Mouse (Mus musculus) olfactory bulb, adult 2 months (tissue): Measurements from ENCODE around the gene BC049715. TPM values are rescaled to one million over a fixed set of nuclear protein-coding genes. Genes with fewer than 3 reads are reported as not detected.

Source experiments
- H3K27ac ChIP-seq: fragments of 200-500 bp; 2 replicates; pipeline ENCODE4 v1.5.1; 2012; ENCODE audit warnings: low read depth, low read length; ENCODE audit not compliant: insufficient read depth
- H3K4me1 ChIP-seq: fragments of 200-500 bp; 2 replicates; pipeline ENCODE4 v1.6.1; 2012; ENCODE audit warnings: low read length; ENCODE audit not compliant: control insufficient read depth, insufficient read depth
- H3K4me3 ChIP-seq: fragments of 200-500 bp; 2 replicates; pipeline ENCODE4 v1.5.1; 2012; ENCODE audit warnings: mild to moderate bottlenecking, low read depth, low read length, moderate library complexity; ENCODE audit not compliant: insufficient read depth
- CTCF ChIP-seq: fragments of 200-500 bp; IDR thresholded peaks from 2 replicates; pipeline ENCODE4 v1.5.1; 2012; ENCODE audit warnings: low read depth, mild to moderate bottlenecking, low read length, moderate library complexity; ENCODE audit not compliant: insufficient read depth
- POLR2A ChIP-seq: fragments of 200-500 bp; IDR thresholded peaks from 2 replicates; pipeline ENCODE4 v1.6.1; 2012; ENCODE audit warnings: mild to moderate bottlenecking, low read depth, low read length, moderate library complexity; ENCODE audit not compliant: insufficient read depth
- WGBS: fragments of 180-500 bp; shearing (Covaris S2); methylation state at CpG from one replicate; pipeline ENCODE4 v1.1.7; 2018; 5-methylcytosine and 5-hydroxymethylcytosine counted together
- polyA plus RNA-seq: library from polyadenylated mRNA; stranded (reverse); fragments of >200 nt; gene quantifications from 2 replicates; pipeline ENCODE4 v1.2.4, GENCODE M21; 2012; ENCODE audit warnings: low replicate concordance; ENCODE audit not compliant: missing spikeins, insufficient read depth, insufficient read length

Gene BC049715
- not detected in 2 replicates for polyA plus RNA-seq

- under 1% methylated on average over 34 of the region's 34 CpGs for WGBS
- H3K27ac ChIP-seq = peak within 1 kb of the TSS; percentile 88
- TF ChIP-seq POLR2A = no peak
- TF ChIP-seq CTCF = no peak
- H3K4me1 ChIP-seq = no peaks in the 10 kb centered on the region
- peak within 1 kb of the TSS; percentile 84 for H3K4me3 ChIP-seq
Observed at GRCm38 (mm10) chr6:136827516-136827880, at the start of gene BC049715. BC049715 (plus strand) TSS chr6:136827626.

GRCm38 (mm10) chr6:136781377-136781986 is 45.9 kb upstream of the BC049715 start, which contains the start of gene Gucy2c:
Gucy2c (minus strand) TSS chr6:136781765.
- H3K4me1 ChIP-seq = peaks cover 10% of the 10 kb centered on the region
- H3K4me3 ChIP-seq = no peak within 1 kb of the TSS
- 85% methylated on average over 20 of the region's 20 CpGs for WGBS
- TF ChIP-seq CTCF (no peak), POLR2A (no peak)
- H3K27ac ChIP-seq = no peak within 1 kb of the TSS

GRCm38 (mm10) chr6:136782146-136782545 is 45.3 kb upstream of the BC049715 start:
- no peak overlapping the region for H3K4me3 ChIP-seq
- no peak overlapping the region for H3K27ac ChIP-seq
- H3K4me1 ChIP-seq = peaks cover 10% of the 10 kb centered on the region
- TF ChIP-seq CTCF (no peak), POLR2A (no peak)
- 85% methylated on average over 12 of the region's 12 CpGs for WGBS

GRCm38 (mm10) chr6:136782761-136783160 is 44.7 kb upstream of the BC049715 start:
- H3K4me3 ChIP-seq = no peak overlapping the region
- TF ChIP-seq POLR2A (no peak), CTCF (no peak)
- H3K27ac ChIP-seq = no peak overlapping the region
- 48% methylated on average over 9 of the region's 9 CpGs for WGBS
- peaks cover 10% of the 10 kb centered on the region for H3K4me1 ChIP-seq

- WGBS = 68% methylated on average over 5 of the region's 5 CpGs
- peaks cover 9% of the 10 kb centered on the region; the same call in 1 of the 2 replicates for H3K4me1 ChIP-seq
- H3K27ac ChIP-seq = no peak overlapping the region
- no peak overlapping the region for H3K4me3 ChIP-seq
- TF ChIP-seq POLR2A = no peak
Observed at GRCm38 (mm10) chr6:136789391-136789971, 37.9 kb upstream of the BC049715 start.

GRCm38 (mm10) chr6:136792884-136793758 is 34.3 kb upstream of the BC049715 start:
- Histone ChIP-seq H3K27ac (no peak overlapping the region), H3K4me3 (no peak overlapping the region), H3K4me1 (peaks cover 9% of the 10 kb centered on the region; the same call in 1 of the 2 replicates)
- 46% methylated on average over 16 of the region's 16 CpGs for WGBS
- TF ChIP-seq POLR2A = no peak
- no peak for TF ChIP-seq CTCF

GRCm38 (mm10) chr6:136793831-136794525 is 33.4 kb upstream of the BC049715 start:
- H3K27ac ChIP-seq = no peak overlapping the region
- no peak overlapping the region for H3K4me3 ChIP-seq
- no peak for TF ChIP-seq POLR2A
- TF ChIP-seq CTCF = no peak
- H3K4me1 ChIP-seq = peaks cover 9% of the 10 kb centered on the region; the same call in 1 of the 2 replicates
- WGBS = 3% methylated on average over 23 of the region's 24 CpGs

- peaks cover 9% of the 10 kb centered on the region; the same call in 1 of the 2 replicates for H3K4me1 ChIP-seq
- 81% methylated on average over 1 of the region's 1 CpGs for WGBS
- H3K4me3 ChIP-seq = no peak overlapping the region
- TF ChIP-seq CTCF = no peak
- TF ChIP-seq POLR2A = no peak
- H3K27ac ChIP-seq = no peak overlapping the region
Observed at GRCm38 (mm10) chr6:136795110-136795509, 32.3 kb upstream of the BC049715 start.
